7 mouse cellular contexts compared by ENCODE assay signal in the genomic region with DNA sequence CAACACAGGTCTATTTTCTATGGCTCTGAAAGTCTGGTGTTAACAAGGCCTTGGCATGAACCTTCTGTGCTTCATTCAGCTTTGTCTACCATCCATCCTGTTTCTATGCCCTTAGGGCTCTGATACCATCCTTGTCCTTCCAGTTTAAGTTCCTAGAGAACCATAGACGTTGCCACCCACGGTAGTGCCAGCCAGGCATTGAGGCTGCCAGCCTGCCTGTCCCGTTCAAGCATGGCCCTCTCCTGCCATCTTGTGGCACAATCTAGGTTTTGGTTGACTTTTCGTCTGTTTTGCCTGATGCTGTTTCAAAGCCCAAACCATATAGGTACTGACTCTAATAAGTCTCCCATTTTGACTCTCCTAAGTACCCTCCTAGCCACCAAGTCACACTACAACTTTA. TPM values are rescaled to one million over a fixed set of nuclear protein-coding genes. Genes with fewer than 3 reads are reported as not detected.
DNase-seq lines count a peak whose midpoint lies in the region; ATAC-seq and TF ChIP-seq lines count a peak whose summit lies in the region.

No protein-coding gene starts in this region.

- 1% methylated on average over 4 of the region's 4 CpGs for WGBS in forebrain, postnatal 0 days
- WGBS in hindbrain, embryonic 10.5 days = 4% methylated on average over 4 of the region's 4 CpGs

- no peaks in the 10 kb centered on the region for H3K9me3 ChIP-seq in forebrain, postnatal 0 days (ENCODE audit: low read length)
- no peaks in the 10 kb centered on the region for H3K9me3 ChIP-seq in hindbrain, embryonic 10.5 days

- H3K9ac ChIP-seq in forebrain, postnatal 0 days = no peak overlapping the region

- H3K27ac ChIP-seq in forebrain, postnatal 0 days (ENCODE audit: low read depth, low read length) = no peak overlapping the region
- no peak overlapping the region for H3K27ac ChIP-seq in hindbrain, embryonic 10.5 days
- no peak overlapping the region for H3K27ac ChIP-seq in layer of hippocampus, adult 2 months

- no peaks in the 10 kb centered on the region for H3K36me3 ChIP-seq in forebrain, postnatal 0 days (ENCODE audit: insufficient read depth)
- H3K36me3 ChIP-seq in hindbrain, embryonic 10.5 days = no peaks in the 10 kb centered on the region

- H3K4me3 ChIP-seq in forebrain, postnatal 0 days (ENCODE audit: low read depth, low read length) = no peak overlapping the region
- H3K4me3 ChIP-seq in hindbrain, embryonic 10.5 days = no peak overlapping the region
- no peak overlapping the region for H3K4me3 ChIP-seq in layer of hippocampus, adult 2 months

- DNase-seq in NIH3T3 (ENCODE audit: low read depth) = peak; percentile 79
- peak; percentile 58 for DNase-seq in cerebellum, adult 11 months
- peak; percentile 93 for DNase-seq in forebrain, postnatal 0 days
- DNase-seq in hindbrain, embryonic 10.5 days (ENCODE audit: low spot score) = peak; percentile 64
- peak; percentile 61 to 87 for DNase-seq in layer of hippocampus, adult 2 months (ENCODE audit: low spot score in 2 of 2)
- DNase-seq in right cerebral cortex, postnatal 14 days = peak; percentile 78

- peak; percentile 98 for TF ChIP-seq CTCF in forebrain, postnatal 0 days (IDR thresholded peaks at IDR 0.05; ENCODE audit: low read depth)
- peak; percentile 98 for TF ChIP-seq CTCF in layer of hippocampus, adult 2 months (conservative IDR thresholded peaks at IDR 0.05)

- H3K4me1 ChIP-seq in forebrain, postnatal 0 days (ENCODE audit: insufficient read depth) = no peaks in the 10 kb centered on the region
- H3K4me1 ChIP-seq in hindbrain, embryonic 10.5 days (replicated peaks) = peaks cover 12% of the 10 kb centered on the region

- ATAC-seq in forebrain, postnatal 0 days = peak; percentile 80
- peak; percentile 91 for ATAC-seq in megakaryocyte progenitor cell, adult 5-6 weeks (replicated peaks; ENCODE audit: poor library complexity)

- H3K4me2 ChIP-seq in forebrain, postnatal 0 days (ENCODE audit: low read depth) = no peak overlapping the region

- no peaks in the 10 kb centered on the region for H3K27me3 ChIP-seq in forebrain, postnatal 0 days (ENCODE audit: insufficient read depth, low read length)
- peaks cover 4% of the 10 kb centered on the region; the same call in 1 of the 2 replicates for H3K27me3 ChIP-seq in hindbrain, embryonic 10.5 days (ENCODE audit: insufficient read depth, poor library complexity, severe bottlenecking)

RNA-seq across cellular contexts. Expression of a gene that starts 8.7 kb away (rescaled TPM):
- 0.81 and 1.2 TPM in 2 replicates for total RNA-seq in forebrain, postnatal 0 days (2014; rRNA removed)
- 0.47 and 0.50 TPM in 2 replicates for polyA plus RNA-seq in forebrain, postnatal 0 days (2015; fragmentation: Nextera tagmentation; extraction: Ambion mirVana)
- polyA plus RNA-seq in hindbrain, embryonic 10.5 days (2016; fragmentation: Nextera tagmentation; extraction: Ambion mirVana) = not detected in 2 replicates
- total RNA-seq in layer of hippocampus, adult 2 months (2021) = 1 to 10 TPM; 8.2 to 9.9 TPM
- total RNA-seq in megakaryocyte progenitor cell, adult 5-6 weeks (2015) = not detected in 2 replicates
- not detected in 2 replicates for total RNA-seq in megakaryocyte progenitor cell, adult 5-6 weeks (2017)
